Mouse (Mus musculus) erythroblast, embryonic 14.5 days (primary cell): Measurements from ENCODE around the gene Nhsl1. TPM values are rescaled to one million over a fixed set of nuclear protein-coding genes. Genes with fewer than 3 reads are reported as not detected.
"Not testable (repeated sequence)": the region's sequence is repeated elsewhere in the genome, so short reads cannot be mapped to it uniquely, and the experiment has no call there.

Experiments
- H3K27me3 ChIP-seq: 2 replicates; pipeline ENCODE4 v1.6.1; 2012; ENCODE audit warnings: inconsistent platforms; ENCODE audit not compliant: control insufficient read depth
- H3K36me3 ChIP-seq: 2 replicates; pipeline ENCODE4 v1.6.1; 2012; ENCODE audit warnings: mild to moderate bottlenecking, inconsistent platforms; ENCODE audit not compliant: control insufficient read depth
- H3K4me1 ChIP-seq: 2 replicates; pipeline ENCODE4 v1.6.1; 2012; ENCODE audit warnings: inconsistent platforms; ENCODE audit not compliant: control insufficient read depth
- H3K4me3 ChIP-seq: replicated peaks from 2 replicates; pipeline ENCODE3; 2012; ENCODE audit warnings: moderate library complexity, mild to moderate bottlenecking, inconsistent platforms
- H3K9me3 ChIP-seq: 2 replicates; pipeline ENCODE4 v1.6.1; 2012; ENCODE audit warnings: low read length, inconsistent platforms, mixed read lengths; ENCODE audit not compliant: control insufficient read depth
- GATA1 ChIP-seq: IDR thresholded peaks from 2 replicates; pipeline ENCODE4 v1.6.1; 2012; ENCODE audit warnings: low read length, inconsistent platforms, mixed read lengths
- TAL1 ChIP-seq: IDR thresholded peaks from 3 replicates; pipeline ENCODE4 v1.6.1; 2012; ENCODE audit warnings: low read length, inconsistent platforms, mixed read lengths
- polyA plus RNA-seq: library from polyadenylated mRNA; stranded (reverse); fragments of >175 nt; gene quantifications from 2 replicates; pipeline ENCODE4 v1.2.3, GENCODE M21; 2012

Nhsl1 gene
- polyA plus RNA-seq, 1 experiment = not detected

DNA sequence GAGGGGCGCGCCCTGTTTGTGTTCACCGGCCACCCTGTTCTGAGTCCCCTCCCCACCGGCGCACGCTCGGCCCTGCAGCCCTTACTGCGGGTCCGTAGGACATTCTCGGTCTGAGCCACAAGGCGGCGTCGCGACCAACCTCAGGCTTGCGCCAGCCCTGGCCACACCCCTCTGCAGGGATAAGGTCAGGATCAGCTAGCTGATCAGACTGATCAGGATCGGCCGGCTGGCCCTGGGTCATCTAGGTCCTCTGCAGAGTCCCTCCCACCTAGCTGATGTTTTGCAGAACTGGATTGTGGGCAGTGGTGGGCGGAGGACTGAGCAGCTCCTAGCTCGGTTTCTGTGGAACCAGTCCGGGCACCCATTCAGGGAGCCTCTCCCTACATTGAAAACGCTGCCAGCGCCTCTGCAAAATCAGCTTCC, 227.0 kb downstream of the Nhsl1 start, which contains the start of gene Hebp2:
Gene Hebp2 (minus strand): TSS at position 264 of the 423 bp plus-strand sequence.
- peak within 1 kb of the TSS; percentile 46 for H3K4me3 ChIP-seq

DNA sequence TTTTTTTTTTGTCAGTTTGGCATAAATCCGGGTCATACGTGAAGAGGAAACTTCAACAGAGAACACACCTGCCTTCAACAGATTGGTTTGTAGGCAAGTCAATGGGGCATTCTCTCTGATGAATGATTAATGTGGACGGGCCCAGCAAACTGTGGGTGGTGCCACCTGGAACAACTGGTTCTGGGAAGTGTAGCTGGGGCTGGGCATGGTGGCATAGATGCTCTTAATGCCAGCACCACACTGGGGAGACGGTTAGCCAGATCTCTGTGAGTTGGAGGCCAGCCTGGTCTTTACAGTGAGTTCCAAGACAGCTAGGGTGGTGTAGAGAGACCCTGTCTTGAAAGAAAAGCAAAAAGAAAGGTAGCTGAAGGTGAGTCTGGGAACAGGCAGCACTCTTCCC, 228.6 kb downstream of the Nhsl1 start:
- Histone ChIP-seq H3K36me3 (no peaks in the 10 kb centered on the region), H3K4me1 (peaks cover 2% of the 10 kb centered on the region; the same call in 1 of the 2 replicates), H3K27me3 (peaks cover 12% of the 10 kb centered on the region), H3K9me3 (no peaks in the 10 kb centered on the region), H3K4me3 (no peak overlapping the region)
- TF ChIP-seq GATA1 (no peak), TAL1 (no peak)

More for the DNA sequence above, 227.0 kb downstream of the Nhsl1 start, which contains the start of gene Hebp2:
- Histone ChIP-seq H3K27me3 (peaks cover 12% of the 10 kb centered on the region), H3K36me3 (no peaks in the 10 kb centered on the region), H3K9me3 (no peaks in the 10 kb centered on the region), H3K4me1 (peaks cover 2% of the 10 kb centered on the region; the same call in 1 of the 2 replicates)
- TF ChIP-seq GATA1 = no peak
- no peak for TF ChIP-seq TAL1

DNA sequence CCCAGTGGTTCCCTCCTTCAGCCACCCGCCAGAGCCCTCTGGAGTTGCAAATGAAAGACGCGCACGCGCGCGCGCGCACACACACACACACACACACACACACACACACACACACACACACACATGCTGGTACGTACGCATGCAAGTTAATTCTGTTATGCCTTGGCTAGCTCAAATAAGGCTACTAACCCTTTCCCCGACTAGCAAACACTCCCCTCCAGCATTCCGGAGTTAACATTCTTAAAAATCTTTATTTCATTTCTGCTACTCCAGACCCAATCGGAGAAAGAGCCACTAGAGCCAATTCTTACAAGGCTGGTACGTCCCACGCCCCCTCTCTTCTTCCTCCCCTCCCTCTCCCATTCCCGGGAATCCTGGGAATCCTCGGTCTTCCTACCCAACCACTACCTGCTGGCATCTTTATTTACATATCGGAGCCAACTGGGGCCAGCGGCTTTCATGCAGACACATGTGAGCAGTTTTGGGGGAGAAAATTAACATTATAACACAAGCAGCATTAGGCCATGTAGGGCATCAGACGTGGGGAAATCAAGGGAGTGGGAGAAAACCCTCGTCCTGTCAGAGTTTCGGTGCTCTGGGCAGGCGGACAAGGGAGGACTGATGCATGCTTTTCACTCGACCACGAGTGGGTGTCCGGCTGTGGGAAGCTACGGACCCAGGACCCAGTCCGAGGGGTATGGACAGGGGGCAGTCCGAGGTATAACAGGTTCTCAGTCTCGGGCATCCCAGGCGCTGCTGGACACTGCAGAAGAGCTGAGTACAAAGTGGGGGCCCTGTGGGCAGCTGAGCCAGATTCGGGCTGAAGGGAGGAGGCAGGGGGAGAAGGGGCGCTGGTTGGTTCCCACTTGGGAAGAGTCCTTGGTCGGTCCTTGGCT, 230.8 kb downstream of the Nhsl1 start:
- peaks cover 12% of the 10 kb centered on the region for H3K27me3 ChIP-seq
- no peak for TF ChIP-seq TAL1
- no peaks in the 10 kb centered on the region for H3K36me3 ChIP-seq
- H3K9me3 ChIP-seq = no peaks in the 10 kb centered on the region
- no peak overlapping the region for H3K4me3 ChIP-seq
- peaks cover 2% of the 10 kb centered on the region; the same call in 1 of the 2 replicates for H3K4me1 ChIP-seq

DNA sequence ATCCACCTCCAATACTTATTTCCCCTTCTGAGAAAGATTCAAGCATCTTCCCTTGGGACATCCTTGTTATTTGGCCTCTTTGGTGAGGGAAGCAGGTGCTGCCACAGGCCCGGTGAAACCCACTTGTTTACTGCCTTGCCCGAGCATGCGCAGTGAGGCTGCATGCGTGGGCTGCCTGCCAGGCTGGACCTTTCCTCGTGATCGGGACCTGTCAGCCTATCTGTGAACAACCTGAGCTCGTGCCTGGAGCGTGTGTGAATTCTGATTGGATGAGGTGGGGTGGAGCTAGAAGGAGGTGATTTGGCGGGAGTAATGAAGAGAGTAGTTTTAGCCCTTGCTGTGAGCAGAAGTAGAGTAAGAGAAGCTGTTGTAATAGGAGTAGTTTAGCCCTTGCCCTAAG, 240.3 kb downstream of the Nhsl1 start:
- H3K4me1 ChIP-seq, H3K27me3 ChIP-seq, H3K36me3 ChIP-seq, H3K4me3 ChIP-seq, H3K9me3 ChIP-seq: not testable (repeated sequence)

DNA sequence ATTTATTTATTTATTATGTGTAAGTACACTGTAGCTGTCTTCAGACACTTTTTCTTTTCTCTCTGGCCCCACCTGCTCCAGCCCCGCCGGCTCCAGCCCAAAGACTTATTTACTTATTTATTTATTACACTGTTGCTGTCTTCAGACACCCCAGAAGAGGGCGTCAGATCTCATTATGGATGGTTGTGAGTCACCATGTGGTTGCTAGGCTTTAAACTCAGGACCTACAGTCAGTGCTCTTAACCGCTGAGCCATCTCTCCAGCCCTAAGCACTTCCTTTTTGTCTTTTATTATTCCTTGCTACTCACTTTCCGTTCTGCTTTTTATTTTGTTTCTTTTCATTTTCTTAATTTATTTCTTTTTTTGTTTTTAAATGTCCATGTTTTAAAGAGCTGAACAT, 242.7 kb downstream of the Nhsl1 start:
- Histone ChIP-seq H3K4me1 (no peaks in the 10 kb centered on the region), H3K27me3 (no peaks in the 10 kb centered on the region), H3K4me3 (no peak overlapping the region), H3K9me3 (no peaks in the 10 kb centered on the region), H3K36me3 (no peaks in the 10 kb centered on the region)
- TF ChIP-seq GATA1 (no peak), TAL1 (no peak)

DNA sequence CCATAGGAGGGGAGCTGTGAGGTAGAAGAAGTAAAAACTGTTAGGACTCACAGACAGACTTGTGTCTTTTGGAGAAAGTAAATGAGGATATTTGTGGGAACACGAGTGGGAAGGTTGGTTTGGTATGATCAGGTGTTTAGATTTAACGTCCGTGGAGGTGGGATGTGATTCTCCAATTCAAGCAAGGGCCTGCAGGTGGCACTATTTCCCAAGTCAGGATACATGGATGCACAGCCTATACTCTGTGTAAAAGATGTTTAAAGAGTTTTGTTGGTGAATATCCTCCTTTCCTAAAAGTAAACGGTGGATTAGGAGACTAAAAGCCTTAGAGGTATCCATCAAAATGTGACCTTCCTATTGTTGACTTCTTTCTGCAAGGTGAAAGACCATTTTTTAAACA, 244.2 kb downstream of the Nhsl1 start:
- H3K4me3 ChIP-seq = no peak overlapping the region
- no peaks in the 10 kb centered on the region for H3K27me3 ChIP-seq
- TF ChIP-seq TAL1 (no peak), GATA1 (no peak)
- H3K36me3 ChIP-seq = no peaks in the 10 kb centered on the region
- no peaks in the 10 kb centered on the region for H3K4me1 ChIP-seq
- no peaks in the 10 kb centered on the region for H3K9me3 ChIP-seq

DNA sequence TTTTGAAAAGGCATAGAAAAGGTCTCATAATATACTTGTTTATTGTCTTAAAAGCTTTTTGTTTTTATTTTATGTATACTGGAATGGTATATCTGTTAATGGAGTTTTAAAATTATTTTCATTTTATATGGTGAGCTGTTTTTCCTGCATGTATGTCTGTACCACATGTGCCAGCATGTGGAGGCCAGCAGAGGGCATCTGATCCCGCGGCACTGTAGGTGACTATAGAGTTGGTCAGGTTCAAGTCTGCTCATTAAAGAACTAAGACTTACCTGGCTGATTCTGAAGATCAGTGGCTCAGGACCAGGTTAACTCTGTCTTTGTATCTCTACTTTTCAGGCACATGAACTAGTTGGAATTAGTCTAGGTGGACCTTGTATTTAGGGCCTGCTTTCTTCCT, 253.8 kb downstream of the Nhsl1 start:
- H3K4me3 ChIP-seq = no peak overlapping the region
- no peaks in the 10 kb centered on the region for H3K4me1 ChIP-seq
- no peak for TF ChIP-seq TAL1
- TF ChIP-seq GATA1 = no peak
- no peaks in the 10 kb centered on the region for H3K27me3 ChIP-seq
- H3K9me3 ChIP-seq = no peaks in the 10 kb centered on the region
- H3K36me3 ChIP-seq = no peaks in the 10 kb centered on the region

Other genes with a start within 250 kb of the Nhsl1 start
- gene Ect2l, start 108.1 kb upstream of the Nhsl1 start, polyA plus RNA-seq = not detected in 2 replicates
- 0.30 and 0.39 TPM in 2 replicates for gene Ccdc28a, start 84.0 kb upstream of the Nhsl1 start, polyA plus RNA-seq
- not detected in 2 replicates for gene Hebp2, start 227.1 kb downstream of the Nhsl1 start, polyA plus RNA-seq